Mouse (Mus musculus): ENCODE measurements around the gene Dctpp1.

GRCm38 (mm10) chr7:127218670-127219069 is 41.8 kb downstream of the Dctpp1 start:
- TF ChIP-seq POLR2A (IDR thresholded peaks at IDR 0.05; ENCODE audit: low read depth, low read length) = no peak
- no peak for TF ChIP-seq CTCF (IDR thresholded peaks at IDR 0.05; ENCODE audit: extremely low read depth, insufficient read length, insufficient replicate concordance, low read depth, low read length)
